Mouse (Mus musculus) bone marrow macrophage, adult 2 months (primary cell): ENCODE results near the gene Mapk8ip2. TPM values are rescaled to one million over a fixed set of nuclear protein-coding genes. Genes with fewer than 3 reads are reported as not detected.
A peak's percentile ranks its signal among the peaks of the same experiment; 100 is the strongest.

Experiments used
- H3K27ac ChIP-seq: 2 replicates; pipeline ENCODE4 v1.5.1; 2012; ENCODE audit warnings: low read depth, low read length; ENCODE audit not compliant: insufficient read depth
- H3K4me1 ChIP-seq: 2 replicates; pipeline ENCODE4 v1.6.1; 2012; ENCODE audit warnings: low read length; ENCODE audit not compliant: control insufficient read depth, insufficient read depth
- H3K4me3 ChIP-seq: 2 replicates; pipeline ENCODE4 v1.5.1; 2012; ENCODE audit warnings: mild to moderate bottlenecking, low read length, moderate library complexity; ENCODE audit not compliant: insufficient read depth
- CTCF ChIP-seq: IDR thresholded peaks from 2 replicates; pipeline ENCODE4 v1.5.1; 2012; ENCODE audit warnings: low read depth, mild to moderate bottlenecking, low read length, moderate library complexity
- POLR2A ChIP-seq: IDR thresholded peaks from 2 replicates; pipeline ENCODE4 v1.6.1; 2012; ENCODE audit warnings: mild to moderate bottlenecking, low read depth, low read length, borderline replicate concordance
- polyA plus RNA-seq: library from polyadenylated mRNA; stranded (reverse); fragments of >200 nt; gene quantifications from 2 replicates; pipeline ENCODE4 v1.2.4, GENCODE M21; 2012; ENCODE audit not compliant: missing spikeins, insufficient read depth, insufficient read length

Gene Mapk8ip2
- polyA plus RNA-seq, 1 experiment, result not detected

GRCm38 (mm10) chr15:89468577-89468976, 14.9 kb downstream of the Mapk8ip2 start:
- Histone ChIP-seq H3K4me1 (no peaks in the 10 kb centered on the region), H3K27ac (no peak overlapping the region), H3K4me3 (no peak overlapping the region)
- no peak for TF ChIP-seq POLR2A
- TF ChIP-seq CTCF, result no peak

- no peak for TF ChIP-seq POLR2A
- TF ChIP-seq CTCF, result no peak
- peaks cover 3% of the 10 kb centered on the region for H3K4me1 ChIP-seq
- H3K27ac ChIP-seq, result no peak overlapping the region
- no peak overlapping the region for H3K4me3 ChIP-seq
Measured at GRCm38 (mm10) chr15:89471476-89471875, 17.8 kb downstream of the Mapk8ip2 start.

GRCm38 (mm10) chr15:89473370-89473769, 19.7 kb downstream of the Mapk8ip2 start:
- TF ChIP-seq POLR2A (no peak), CTCF (no peak)
- H3K27ac ChIP-seq, result no peak overlapping the region
- H3K4me3 ChIP-seq, result no peak overlapping the region
- peaks cover 9% of the 10 kb centered on the region for H3K4me1 ChIP-seq

GRCm38 (mm10) chr15:89473921-89474320, 20.2 kb downstream of the Mapk8ip2 start:
- TF ChIP-seq CTCF, result no peak
- H3K4me3 ChIP-seq, result no peak overlapping the region
- H3K4me1 ChIP-seq, result peaks cover 11% of the 10 kb centered on the region
- no peak overlapping the region for H3K27ac ChIP-seq

GRCm38 (mm10) chr15:89474596-89475292, 21.0 kb downstream of the Mapk8ip2 start:
- no peak for TF ChIP-seq POLR2A
- TF ChIP-seq CTCF, result no peak
- Histone ChIP-seq H3K4me1 (peaks cover 11% of the 10 kb centered on the region), H3K4me3 (no peak overlapping the region), H3K27ac (no peak overlapping the region)

GRCm38 (mm10) chr15:89475293-89475600, 21.5 kb downstream of the Mapk8ip2 start:
- no peak overlapping the region for H3K27ac ChIP-seq
- TF ChIP-seq CTCF, result no peak
- TF ChIP-seq POLR2A, result no peak
- peak overlapping the region; percentile 56 for H3K4me3 ChIP-seq
- H3K4me1 ChIP-seq, result peaks cover 13% of the 10 kb centered on the region

- peak overlapping the region; percentile 14 for H3K27ac ChIP-seq
- peak overlapping the region; percentile 71 for H3K4me3 ChIP-seq
- H3K4me1 ChIP-seq, result peaks cover 15% of the 10 kb centered on the region
- TF ChIP-seq CTCF, result no peak
- peak; percentile 31; the same call in 1 of the 2 replicates for TF ChIP-seq POLR2A
Measured at GRCm38 (mm10) chr15:89475611-89476474, 22.1 kb downstream of the Mapk8ip2 start.

GRCm38 (mm10) chr15:89476475-89476815, 22.7 kb downstream of the Mapk8ip2 start:
- Histone ChIP-seq H3K27ac (peak overlapping the region; percentile 14), H3K4me1 (peaks cover 15% of the 10 kb centered on the region), H3K4me3 (peak overlapping the region; percentile 71)
- TF ChIP-seq CTCF, result no peak
- no peak for TF ChIP-seq POLR2A

- Histone ChIP-seq H3K4me1 (peaks cover 15% of the 10 kb centered on the region), H3K27ac (peak within 1 kb of the TSS; percentile 14), H3K4me3 (peak within 1 kb of the TSS; percentile 71)
- TF ChIP-seq POLR2A (no peak), CTCF (no peak)
Measured at GRCm38 (mm10) chr15:89477091-89477491, 23.4 kb downstream of the Mapk8ip2 start, which contains the start of gene Arsa. TSS of gene Arsa (minus strand) at chr15:89477425.

- no peak overlapping the region for H3K4me3 ChIP-seq
Measured at GRCm38 (mm10) chr15:89477806-89478205, 24.1 kb downstream of the Mapk8ip2 start.

More at GRCm38 (mm10) chr15:89477806-89478205, 24.1 kb downstream of the Mapk8ip2 start:
- no peak for TF ChIP-seq CTCF
- TF ChIP-seq POLR2A, result no peak
- H3K4me1 ChIP-seq, result peaks cover 15% of the 10 kb centered on the region
- H3K27ac ChIP-seq, result no peak overlapping the region
